Mouse (Mus musculus) small intestine, adult 2 months (tissue): ENCODE measurements around the gene Ankrd28.

Experiments used
- CTCF ChIP-seq: fragments of 200-500 bp; IDR thresholded peaks from 2 replicates; pipeline ENCODE4 v1.5.1; 2012; ENCODE audit warnings: low read depth, mild to moderate bottlenecking, control low read depth, inconsistent platforms, low read length, moderate library complexity, mixed read lengths; ENCODE audit not compliant: insufficient replicate concordance, insufficient read length; ENCODE audit errors: extremely low read depth
- POLR2A ChIP-seq: fragments of 200-500 bp; IDR thresholded peaks from 2 replicates; pipeline ENCODE4 v1.6.1; 2012; ENCODE audit warnings: low read depth, mild to moderate bottlenecking, control low read depth, inconsistent platforms, low read length, moderate library complexity

DNA sequence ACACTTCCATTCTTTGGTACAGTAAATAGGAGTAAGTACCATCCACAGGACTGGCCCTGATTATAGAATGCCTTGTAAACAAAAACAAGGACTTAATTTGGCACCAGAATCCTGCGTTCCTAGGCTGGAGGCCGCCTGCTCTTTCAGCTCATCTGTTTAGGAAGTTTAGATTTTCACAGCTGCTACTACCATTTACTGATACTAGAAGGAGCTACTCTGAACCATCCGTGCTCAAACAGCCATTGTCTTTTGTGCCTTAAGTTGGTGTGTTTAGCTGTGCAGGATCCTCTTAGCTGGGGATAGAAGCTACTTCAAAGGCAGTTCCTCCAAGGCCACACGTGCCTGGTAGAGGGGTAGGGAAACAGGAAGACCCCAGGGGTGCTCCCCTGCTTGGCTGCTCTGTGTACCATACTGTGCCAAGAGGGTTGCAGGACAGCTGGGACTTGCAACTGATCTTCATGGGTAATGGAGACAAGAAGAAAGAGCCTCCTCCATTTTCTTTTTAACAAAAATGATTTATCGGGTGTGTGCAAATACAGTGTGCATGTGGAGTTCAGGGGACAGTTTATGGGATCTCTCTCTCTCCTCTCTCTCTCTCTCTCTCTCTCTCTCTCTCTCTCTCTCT is 148.4 kb downstream of the Ankrd28 start:
- no peak for TF ChIP-seq CTCF
- TF ChIP-seq POLR2A, result no peak
